Mouse (Mus musculus): ENCODE data around the gene Gba. TPM values are rescaled to one million over a fixed set of nuclear protein-coding genes. Genes with fewer than 3 reads are reported as not detected.
"Not testable (repeated sequence)": the region's sequence is repeated elsewhere in the genome, so short reads cannot be mapped to it uniquely, and the experiment has no call there.

The Gba gene
- total RNA-seq, 2 experiments from 2014 or later: 57.3 to 59.9 TPM

GRCm38 (mm10) chr3:89214681-89215411, 12.1 kb downstream of the Gba start, which contains the start of gene Thbs3:
Gene Thbs3, plus strand, starts transcription at chr3:89215180.
- DNase-seq (ENCODE audit: low spot score in 2 of 2): peak in 1 of 2 experiments; percentile 36

- peak; percentile 71 to 92 for DNase-seq (ENCODE audit: low spot score in 2 of 2)
Observed at GRCm38 (mm10) chr3:89215853-89216252, 13.1 kb downstream of the Gba start.

GRCm38 (mm10) chr3:89216407-89216806, 13.7 kb downstream of the Gba start:
- not testable (repeated sequence) for DNase-seq (ENCODE audit: low spot score in 2 of 2)

- DNase-seq (ENCODE audit: low spot score in 2 of 2): no peak
Observed at GRCm38 (mm10) chr3:89218271-89218670, 15.5 kb downstream of the Gba start.

- DNase-seq (ENCODE audit: low spot score in 2 of 2): no peak
Observed at GRCm38 (mm10) chr3:89219546-89219945, 16.8 kb downstream of the Gba start.

GRCm38 (mm10) chr3:89221167-89221566, 18.4 kb downstream of the Gba start:
- no peak for DNase-seq (ENCODE audit: low spot score in 2 of 2)

GRCm38 (mm10) chr3:89224796-89225195, 22.1 kb downstream of the Gba start:
- no peak for DNase-seq (ENCODE audit: low spot score in 2 of 2)

GRCm38 (mm10) chr3:89225321-89225815, 22.6 kb downstream of the Gba start:
- no peak for DNase-seq (ENCODE audit: low spot score in 2 of 2)

GRCm38 (mm10) chr3:89225918-89226317, 23.2 kb downstream of the Gba start:
- peak in 1 of 2 experiments; percentile 59 for DNase-seq (ENCODE audit: low spot score in 2 of 2)

- no peak for DNase-seq (ENCODE audit: low spot score in 2 of 2)
Observed at GRCm38 (mm10) chr3:89226361-89226760, 23.6 kb downstream of the Gba start.

- DNase-seq (ENCODE audit: low spot score in 2 of 2): no peak
Observed at GRCm38 (mm10) chr3:89226900-89227299, 24.2 kb downstream of the Gba start, which contains the start of gene Mtx1. Gene Mtx1, minus strand, starts transcription at chr3:89227088.

- peak; percentile 93 to 97 for DNase-seq (ENCODE audit: low spot score in 2 of 2)
Observed at GRCm38 (mm10) chr3:89227307-89228179, 24.8 kb downstream of the Gba start.

- peak; percentile 73 to 90 for DNase-seq (ENCODE audit: low spot score in 2 of 2)
Observed at GRCm38 (mm10) chr3:89228180-89228549, 25.4 kb downstream of the Gba start.

GRCm38 (mm10) chr3:89228836-89229235, 26.1 kb downstream of the Gba start, which contains the start of gene Muc1:
Gene Muc1, plus strand, starts transcription at chr3:89229057.
- DNase-seq (ENCODE audit: low spot score in 2 of 2): no peak

- DNase-seq (ENCODE audit: low spot score in 2 of 2): no peak
Observed at GRCm38 (mm10) chr3:89229276-89229675, 26.5 kb downstream of the Gba start.

- DNase-seq (ENCODE audit: low spot score in 2 of 2): no peak
Observed at GRCm38 (mm10) chr3:89230561-89230960, 27.8 kb downstream of the Gba start.

GRCm38 (mm10) chr3:89231345-89231744, 28.6 kb downstream of the Gba start:
- DNase-seq (ENCODE audit: low spot score in 2 of 2): no peak

- no peak for DNase-seq (ENCODE audit: low spot score in 2 of 2)
Observed at GRCm38 (mm10) chr3:89231772-89232275, 29.1 kb downstream of the Gba start.

- DNase-seq (ENCODE audit: low spot score in 2 of 2): no peak
Observed at GRCm38 (mm10) chr3:89232614-89233013, 29.9 kb downstream of the Gba start.

GRCm38 (mm10) chr3:89233562-89234110, 30.9 kb downstream of the Gba start:
- no peak for DNase-seq (ENCODE audit: low spot score in 2 of 2)

- DNase-seq (ENCODE audit: low spot score in 2 of 2): peak in 1 of 2 experiments; percentile 51
Observed at GRCm38 (mm10) chr3:89236516-89236915, 33.8 kb downstream of the Gba start.

All from layer of hippocampus, adult 18-20 months (tissue).